Mouse (Mus musculus) liver, embryonic 13.5 days (tissue): ENCODE data around the gene Uvrag. TPM values are rescaled to one million over a fixed set of nuclear protein-coding genes. Genes with fewer than 3 reads are reported as not detected.
A peak's percentile ranks its signal among the peaks of the same experiment; 100 is the strongest.

ENCODE experiments used
- ATAC-seq: fragments of 200-750 bp; cut with Nextera tagmentation; 2 replicates; pipeline ENCODE4 v1.8.0; 2017; ENCODE audit warnings: low read depth, mild to moderate bottlenecking, moderate number of reproducible peaks, moderate library complexity
- DNase-seq: peaks from one replicate; pipeline ENCODE4 v3.0.0; 2022
- H3K27ac ChIP-seq: fragments of 300-500 bp; sonication (generic); 2 replicates; pipeline ENCODE4 v1.5.1; 2015; ENCODE audit warnings: moderate library complexity, mild to moderate bottlenecking, inconsistent platforms
- H3K27me3 ChIP-seq: fragments of 300-500 bp; sonication (generic); 2 replicates; pipeline ENCODE4 v1.6.1; 2015; ENCODE audit warnings: mild to moderate bottlenecking, inconsistent platforms
- H3K36me3 ChIP-seq: fragments of 300-500 bp; sonication (generic); 2 replicates; pipeline ENCODE4 v1.6.1; 2015; ENCODE audit warnings: mild to moderate bottlenecking, inconsistent platforms
- H3K4me1 ChIP-seq: fragments of 300-500 bp; sonication (generic); replicated peaks from 2 replicates; pipeline ENCODE4 v1.6.1; 2015; ENCODE audit warnings: inconsistent platforms
- H3K4me2 ChIP-seq: fragments of 300-500 bp; sonication (generic); 2 replicates; pipeline ENCODE4 v1.6.1; 2015; ENCODE audit warnings: inconsistent platforms, mild to moderate bottlenecking, moderate library complexity
- H3K4me3 ChIP-seq: fragments of 300-500 bp; sonication (generic); replicated peaks from 2 replicates; pipeline ENCODE4 v1.5.1; 2015; ENCODE audit warnings: mild to moderate bottlenecking, inconsistent platforms
- H3K9ac ChIP-seq: fragments of 300-500 bp; sonication (generic); 2 replicates; pipeline ENCODE4 v1.6.1; 2015; ENCODE audit warnings: mild to moderate bottlenecking, inconsistent platforms
- H3K9me3 ChIP-seq: fragments of 300-500 bp; sonication (generic); replicated peaks from 2 replicates; pipeline ENCODE4 v1.6.1; 2016; ENCODE audit warnings: inconsistent platforms
- WGBS: fragments of 180-500 bp; shearing (Covaris S2); methylation state at CpG from one replicate; pipeline ENCODE4 v1.1.7; 2015; ENCODE audit not compliant: insufficient replicate concordance; 5-methylcytosine and 5-hydroxymethylcytosine counted together
- polyA plus RNA-seq: library from polyadenylated mRNA; unstranded; fragments of >200 nt; fragmentation: Nextera tagmentation; extraction: Ambion mirVana; gene quantifications from 2 replicates; pipeline ENCODE4 v1.2.1, GENCODE M21; 2015

The Uvrag gene
- polyA plus RNA-seq, 1 experiment from 2014 or later: 8.9 TPM

GRCm38 (mm10) chr7:98841802-98842201 lies 299.1 kb downstream of the Uvrag start:
- H3K4me1 ChIP-seq: peaks cover 9% of the 10 kb centered on the region
- ATAC-seq (no peak), DNase-seq (no peak)
- no peaks in the 10 kb centered on the region for H3K36me3 ChIP-seq
- H3K4me3 ChIP-seq: no peak overlapping the region
- 19% methylated on average over 3 of the region's 3 CpGs for WGBS
- H3K27me3 ChIP-seq: peaks cover 76% of the 10 kb centered on the region
- H3K9ac ChIP-seq: no peak overlapping the region
- no peak overlapping the region for H3K4me2 ChIP-seq
- no peaks in the 10 kb centered on the region for H3K9me3 ChIP-seq
- H3K27ac ChIP-seq: no peak overlapping the region

GRCm38 (mm10) chr7:98840771-98841170 lies 300.2 kb downstream of the Uvrag start:
- DNase-seq (no peak), ATAC-seq (no peak)
- H3K4me3 ChIP-seq: no peak overlapping the region
- no peaks in the 10 kb centered on the region for H3K36me3 ChIP-seq
- H3K9me3 ChIP-seq: no peaks in the 10 kb centered on the region
- H3K4me2 ChIP-seq: no peak overlapping the region
- H3K4me1 ChIP-seq: peaks cover 17% of the 10 kb centered on the region
- 15% methylated on average over 3 of the region's 3 CpGs for WGBS
- peaks cover 86% of the 10 kb centered on the region for H3K27me3 ChIP-seq
- no peak overlapping the region for H3K9ac ChIP-seq
- H3K27ac ChIP-seq: no peak overlapping the region

- Histone ChIP-seq H3K9ac (peak overlapping the region; percentile 4; the same call in 1 of the 2 replicates), H3K4me2 (peak overlapping the region; percentile 62), H3K4me3 (peak overlapping the region; percentile 44), H3K27me3 (peaks cover 100% of the 10 kb centered on the region), H3K9me3 (no peaks in the 10 kb centered on the region), H3K36me3 (no peaks in the 10 kb centered on the region), H3K27ac (no peak overlapping the region), H3K4me1 (peaks cover 28% of the 10 kb centered on the region)
- no peak for DNase-seq
- ATAC-seq: no peak
- 4% methylated on average over 12 of the region's 12 CpGs for WGBS
Observed at GRCm38 (mm10) chr7:98839312-98839711, 301.6 kb downstream of the Uvrag start.

- peak overlapping the region; percentile 4; the same call in 1 of the 2 replicates for H3K9ac ChIP-seq
- under 1% methylated on average over 48 of the region's 48 CpGs for WGBS
- peaks cover 28% of the 10 kb centered on the region for H3K4me1 ChIP-seq
- peaks cover 100% of the 10 kb centered on the region for H3K27me3 ChIP-seq
- no peaks in the 10 kb centered on the region for H3K36me3 ChIP-seq
- ATAC-seq (peak; percentile 3; the same call in 1 of the 2 replicates), DNase-seq (no peak)
- peak overlapping the region; percentile 44 for H3K4me3 ChIP-seq
- no peaks in the 10 kb centered on the region for H3K9me3 ChIP-seq
- no peak overlapping the region for H3K27ac ChIP-seq
- H3K4me2 ChIP-seq: peak overlapping the region; percentile 62
Observed at GRCm38 (mm10) chr7:98838729-98839141, 302.2 kb downstream of the Uvrag start.

GRCm38 (mm10) chr7:98837901-98838300 lies 303.0 kb downstream of the Uvrag start:
- H3K4me2 ChIP-seq: peak overlapping the region; percentile 62
- DNase-seq: peak; percentile 26
- H3K27ac ChIP-seq: no peak overlapping the region
- no peak overlapping the region for H3K9ac ChIP-seq
- H3K36me3 ChIP-seq: no peaks in the 10 kb centered on the region
- H3K27me3 ChIP-seq: peaks cover 99% of the 10 kb centered on the region
- 0 out of 2 replicates have a peak overlapping the region, but pooled peaks have one; percentile 44 for H3K4me3 ChIP-seq
- no peak for ATAC-seq
- WGBS: 1% methylated on average over 17 of the region's 17 CpGs
- H3K4me1 ChIP-seq: peaks cover 28% of the 10 kb centered on the region
- H3K9me3 ChIP-seq: no peaks in the 10 kb centered on the region

- WGBS: 1% methylated on average over 23 of the region's 23 CpGs
Observed at GRCm38 (mm10) chr7:98836646-98837045, 304.3 kb downstream of the Uvrag start.

GRCm38 (mm10) chr7:98835519-98836441 lies 305.2 kb downstream of the Uvrag start:
- peaks cover 99% of the 10 kb centered on the region for H3K27me3 ChIP-seq
- WGBS: 2% methylated on average over 45 of the region's 46 CpGs
- no peak overlapping the region for H3K27ac ChIP-seq
- no peaks in the 10 kb centered on the region for H3K9me3 ChIP-seq
- H3K4me2 ChIP-seq: peak overlapping the region; percentile 65
- no peak overlapping the region for H3K9ac ChIP-seq
- DNase-seq: no peak
- peak overlapping the region; percentile 49 for H3K4me3 ChIP-seq
- H3K36me3 ChIP-seq: no peaks in the 10 kb centered on the region
- H3K4me1 ChIP-seq: peaks cover 30% of the 10 kb centered on the region
- ATAC-seq: no peak

More at GRCm38 (mm10) chr7:98836646-98837045, 304.3 kb downstream of the Uvrag start:
- Histone ChIP-seq H3K27me3 (peaks cover 99% of the 10 kb centered on the region), H3K9me3 (no peaks in the 10 kb centered on the region), H3K36me3 (no peaks in the 10 kb centered on the region), H3K4me3 (peak overlapping the region; percentile 49), H3K4me1 (peaks cover 29% of the 10 kb centered on the region), H3K4me2 (peak overlapping the region; percentile 65), H3K27ac (no peak overlapping the region), H3K9ac (no peak overlapping the region)
- DNase-seq (peak; percentile 13), ATAC-seq (no peak)

Other genes starting within 250 kb of the Uvrag start
- 71.1 and 73.4 TPM in 2 replicates for gene Dgat2, start 41.6 kb upstream of the Uvrag start, polyA plus RNA-seq
- gene Mogat2, start 97.5 kb upstream of the Uvrag start, polyA plus RNA-seq: 35.9 and 37.5 TPM in 2 replicates
- gene Map6, start 126.3 kb upstream of the Uvrag start, polyA plus RNA-seq: 0.10 TPM in 2 replicates
- gene Serpinh1, start 212.1 kb upstream of the Uvrag start, polyA plus RNA-seq: 127 TPM in 2 replicates
- 1.3 TPM in 2 replicates for gene Gdpd5, start 240.3 kb upstream of the Uvrag start, polyA plus RNA-seq